In the genomic region with DNA sequence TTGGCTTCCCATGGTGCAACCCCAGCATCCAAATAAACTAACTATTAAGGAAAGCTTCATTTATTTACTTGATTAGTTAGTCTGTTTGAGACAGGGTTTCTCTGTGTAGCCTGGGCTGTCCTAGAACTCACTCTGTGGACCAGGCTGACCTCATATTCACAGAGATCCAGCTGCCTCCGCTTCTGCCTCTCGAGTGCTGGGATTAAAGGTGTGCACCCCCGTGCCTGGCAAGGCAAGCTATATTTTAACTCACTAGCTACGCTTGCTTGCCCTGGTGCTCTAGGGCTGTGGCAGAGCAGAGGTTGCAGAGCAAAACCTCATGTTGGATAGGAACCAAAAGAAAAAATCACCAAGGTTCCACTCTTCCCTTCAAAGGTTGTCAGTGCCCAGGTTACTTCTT, we compare ENCODE assay signal across 11 mouse cellular contexts. TPM values are rescaled to one million over a fixed set of nuclear protein-coding genes. Genes with fewer than 3 reads are reported as not detected.
A peak's percentile ranks its signal among the peaks of the same experiment; 100 is the strongest.
DNase-seq lines count a peak whose midpoint lies in the region; ATAC-seq lines count a peak whose summit lies in the region.
"Had no signal": no experiment of that assay in that cellular context is flagged by ENCODE, and none has a peak within 500 bp of the region (broad histone marks: within the 10 kb centered on the region; RNA-seq: fewer than 3 reads in every experiment).

No protein-coding gene starts in this region.

- H3K4me3 ChIP-seq in heart, embryonic 13.5 days, result peak overlapping the region; percentile 55
- peak overlapping the region; percentile 58 for H3K4me3 ChIP-seq in forebrain, embryonic 10.5 days
- peak overlapping the region; percentile 50 for H3K4me3 ChIP-seq in kidney, embryonic 15.5 days (replicated peaks)
- peak overlapping the region; percentile 47 for H3K4me3 ChIP-seq in midbrain, embryonic 15.5 days

- H3K4me1 ChIP-seq in heart, embryonic 13.5 days, result peaks cover 9% of the 10 kb centered on the region
- H3K4me1 ChIP-seq in forebrain, embryonic 10.5 days, result peaks cover 15% of the 10 kb centered on the region
- H3K4me1 ChIP-seq in kidney, embryonic 15.5 days, result peaks cover 16% of the 10 kb centered on the region; the same call in 1 of the 2 replicates
- peaks cover 19% of the 10 kb centered on the region for H3K4me1 ChIP-seq in midbrain, embryonic 15.5 days

- no peaks in the 10 kb centered on the region for H3K9me3 ChIP-seq in heart, embryonic 13.5 days
- H3K9me3 ChIP-seq in forebrain, embryonic 10.5 days, result no peaks in the 10 kb centered on the region
- H3K9me3 ChIP-seq in kidney, embryonic 15.5 days (replicated peaks), result no peaks in the 10 kb centered on the region
- H3K9me3 ChIP-seq in midbrain, embryonic 15.5 days, result no peaks in the 10 kb centered on the region

- no peak overlapping the region for H3K27ac ChIP-seq in heart, embryonic 13.5 days (replicated peaks)
- peak overlapping the region; percentile 87 for H3K27ac ChIP-seq in forebrain, embryonic 10.5 days
- H3K27ac ChIP-seq in kidney, embryonic 15.5 days, result peak overlapping the region; percentile 85
- H3K27ac ChIP-seq in midbrain, embryonic 15.5 days, result peak overlapping the region; percentile 88

- H3K9ac ChIP-seq in heart, embryonic 13.5 days, result peak overlapping the region; percentile 84
- H3K9ac ChIP-seq in kidney, embryonic 15.5 days, result peak overlapping the region; percentile 39
- H3K9ac ChIP-seq in midbrain, embryonic 15.5 days, result peak overlapping the region; percentile 46

- no peaks in the 10 kb centered on the region for H3K27me3 ChIP-seq in heart, embryonic 13.5 days (replicated peaks)
- no peaks in the 10 kb centered on the region for H3K27me3 ChIP-seq in forebrain, embryonic 10.5 days (ENCODE audit: poor library complexity, severe bottlenecking)
- H3K27me3 ChIP-seq in kidney, embryonic 15.5 days, result no peaks in the 10 kb centered on the region
- H3K27me3 ChIP-seq in midbrain, embryonic 15.5 days (replicated peaks), result no peaks in the 10 kb centered on the region

- intact Hi-C loops in heart, postnatal 25 days (cut with DNase I), result loop anchor here (5.0 kb wide), 1 partner anchor 33 kb away; no protein-coding TSS in a partner anchor

- peaks cover 2% of the 10 kb centered on the region; the same call in 1 of the 2 replicates for H3K36me3 ChIP-seq in heart, embryonic 13.5 days
- H3K36me3 ChIP-seq in forebrain, embryonic 10.5 days (replicated peaks), result no peaks in the 10 kb centered on the region; the same call in 1 of the 2 replicates
- peaks cover 13% of the 10 kb centered on the region; the same call in 1 of the 2 replicates for H3K36me3 ChIP-seq in kidney, embryonic 15.5 days
- no peaks in the 10 kb centered on the region for H3K36me3 ChIP-seq in midbrain, embryonic 15.5 days (replicated peaks)

- no peak for DNase-seq in heart, postnatal 25 days (ENCODE audit: low spot score)
- no peak for DNase-seq in forebrain, embryonic 10.5 days (ENCODE audit: extremely low spot score, low spot score)
- DNase-seq in thymus, postnatal 10 days (ENCODE audit: low spot score in 2 of 2), result no peak
- DNase-seq in urinary bladder, postnatal 36 days (ENCODE audit: low spot score in 2 of 2), result no peak

- no peak for ATAC-seq in heart, embryonic 13.5 days (ENCODE audit: extremely low read depth, insufficient number of reproducible peaks, low FRiP score, low TSS enrichment)
- 0 out of 2 replicates have a peak, but pooled peaks have one; percentile 42 for ATAC-seq in kidney, embryonic 15.5 days (replicated peaks; ENCODE audit: low FRiP score)
- no peak for ATAC-seq in midbrain, embryonic 15.5 days (replicated peaks)
- ATAC-seq in erythroid progenitor cell, adult 5-6 weeks (replicated peaks; ENCODE audit: low FRiP score, poor library complexity, severe bottlenecking), result no peak

- H3K4me2 ChIP-seq in heart, embryonic 13.5 days, result peak overlapping the region; percentile 67
- peak overlapping the region; percentile 59 for H3K4me2 ChIP-seq in kidney, embryonic 15.5 days
- H3K4me2 ChIP-seq in midbrain, embryonic 15.5 days, result peak overlapping the region; percentile 57

- 62% methylated on average over 4 of the region's 4 CpGs for WGBS in heart, embryonic 13.5 days
- 69% methylated on average over 4 of the region's 4 CpGs for WGBS in forebrain, embryonic 10.5 days
- WGBS in kidney, embryonic 15.5 days, result 35% methylated on average over 4 of the region's 4 CpGs
- 37% methylated on average over 4 of the region's 4 CpGs for WGBS in midbrain, embryonic 15.5 days

RNA-seq across cellular contexts. Expression of a gene that starts 13.6 kb away (rescaled TPM):
- not detected in 2 replicates for polyA plus RNA-seq in heart, embryonic 13.5 days (2015; fragmentation: Nextera tagmentation; extraction: Ambion mirVana)
- not detected for total RNA-seq in heart, postnatal 25 days (2021)
- not detected in 2 replicates for polyA plus RNA-seq in forebrain, embryonic 10.5 days (2016; fragmentation: Nextera tagmentation; extraction: Ambion mirVana)
- not detected in 2 replicates for polyA plus RNA-seq in kidney, embryonic 15.5 days (2015; fragmentation: Nextera tagmentation; extraction: Ambion mirVana)
- polyA plus RNA-seq in midbrain, embryonic 15.5 days (2015; fragmentation: Nextera tagmentation; extraction: Ambion mirVana), result 0.60 and 0.84 TPM in 2 replicates
- not detected in 2 replicates for total RNA-seq in erythroid progenitor cell, adult 5-6 weeks (2015; ENCODE audit: low replicate concordance)
- total RNA-seq in erythroid progenitor cell, adult 5-6 weeks (2017; ENCODE audit: low replicate concordance), result not detected in 2 replicates
- total RNA-seq: common myeloid progenitor, adult 5-6 weeks; ES-E14; neutrophil, adult 5-6 weeks had no signal

RNA-seq across cellular contexts. Expression of a gene that starts 16.8 kb away (rescaled TPM):
- polyA plus RNA-seq in heart, embryonic 13.5 days (2015; fragmentation: Nextera tagmentation; extraction: Ambion mirVana), result 11.2 and 11.5 TPM in 2 replicates
- 10 to 100 TPM; 28.1 to 32.4 TPM for total RNA-seq in heart, postnatal 25 days (2021)
- 6.7 and 6.8 TPM in 2 replicates for polyA plus RNA-seq in forebrain, embryonic 10.5 days (2016; fragmentation: Nextera tagmentation; extraction: Ambion mirVana)
- polyA plus RNA-seq in kidney, embryonic 15.5 days (2015; fragmentation: Nextera tagmentation; extraction: Ambion mirVana), result 15.8 and 19.6 TPM in 2 replicates
- 24.2 and 28.7 TPM in 2 replicates for polyA plus RNA-seq in midbrain, embryonic 15.5 days (2015; fragmentation: Nextera tagmentation; extraction: Ambion mirVana)
- not detected in 2 replicates for total RNA-seq in erythroid progenitor cell, adult 5-6 weeks (2015; ENCODE audit: low replicate concordance)
- not detected in 2 replicates for total RNA-seq in erythroid progenitor cell, adult 5-6 weeks (2017; ENCODE audit: low replicate concordance)
- total RNA-seq: neutrophil, adult 5-6 weeks had no signal

RNA-seq across cellular contexts. Expression of a gene that starts 27.4 kb away (rescaled TPM):
- polyA plus RNA-seq in heart, embryonic 13.5 days (2015; fragmentation: Nextera tagmentation; extraction: Ambion mirVana), result 1.4 and 2.1 TPM in 2 replicates
- total RNA-seq in heart, postnatal 25 days (2021), result 1 to 10 TPM; 6.4 to 7.4 TPM
- polyA plus RNA-seq in forebrain, embryonic 10.5 days (2016; fragmentation: Nextera tagmentation; extraction: Ambion mirVana), result 1.9 and 2.1 TPM in 2 replicates
- polyA plus RNA-seq in kidney, embryonic 15.5 days (2015; fragmentation: Nextera tagmentation; extraction: Ambion mirVana), result 4.8 and 5.0 TPM in 2 replicates
- 1.3 and 1.6 TPM in 2 replicates for polyA plus RNA-seq in midbrain, embryonic 15.5 days (2015; fragmentation: Nextera tagmentation; extraction: Ambion mirVana)
- total RNA-seq in erythroid progenitor cell, adult 5-6 weeks (2015; ENCODE audit: low replicate concordance), result 3.8 TPM in 1 of 2 replicates, not detected in the other
- 0.26 TPM in 1 of 2 replicates, not detected in the other for total RNA-seq in erythroid progenitor cell, adult 5-6 weeks (2017; ENCODE audit: low replicate concordance)

RNA-seq across cellular contexts. Expression of a gene that starts 34.5 kb away (rescaled TPM):
- 67.9 and 75.5 TPM in 2 replicates for polyA plus RNA-seq in heart, embryonic 13.5 days (2015; fragmentation: Nextera tagmentation; extraction: Ambion mirVana)
- total RNA-seq in heart, postnatal 25 days (2021), result 10 to 100 TPM; 80.3 to 89.1 TPM
- polyA plus RNA-seq in forebrain, embryonic 10.5 days (2016; fragmentation: Nextera tagmentation; extraction: Ambion mirVana), result 90.7 and 97.5 TPM in 2 replicates
- polyA plus RNA-seq in kidney, embryonic 15.5 days (2015; fragmentation: Nextera tagmentation; extraction: Ambion mirVana), result 63.4 and 67.7 TPM in 2 replicates
- polyA plus RNA-seq in midbrain, embryonic 15.5 days (2015; fragmentation: Nextera tagmentation; extraction: Ambion mirVana), result 22.0 and 22.7 TPM in 2 replicates
- 6.8 and 13.4 TPM in 2 replicates for total RNA-seq in erythroid progenitor cell, adult 5-6 weeks (2015; ENCODE audit: low replicate concordance)
- total RNA-seq in erythroid progenitor cell, adult 5-6 weeks (2017; ENCODE audit: low replicate concordance), result 2.7 TPM in 2 replicates

RNA-seq across cellular contexts. Expression of a gene that starts 39.1 kb away (rescaled TPM):
- polyA plus RNA-seq in heart, embryonic 13.5 days (2015; fragmentation: Nextera tagmentation; extraction: Ambion mirVana), result 640 and 686 TPM in 2 replicates
- total RNA-seq in heart, postnatal 25 days (2021), result 100 to 1,000 TPM; 612 to 679 TPM
- polyA plus RNA-seq in forebrain, embryonic 10.5 days (2016; fragmentation: Nextera tagmentation; extraction: Ambion mirVana), result 1,077 and 1,081 TPM in 2 replicates
- polyA plus RNA-seq in kidney, embryonic 15.5 days (2015; fragmentation: Nextera tagmentation; extraction: Ambion mirVana), result 1,042 and 1,119 TPM in 2 replicates
- polyA plus RNA-seq in midbrain, embryonic 15.5 days (2015; fragmentation: Nextera tagmentation; extraction: Ambion mirVana), result 529 and 538 TPM in 2 replicates
- total RNA-seq in erythroid progenitor cell, adult 5-6 weeks (2015; ENCODE audit: low replicate concordance), result 896 and 989 TPM in 2 replicates
- total RNA-seq in erythroid progenitor cell, adult 5-6 weeks (2017; ENCODE audit: low replicate concordance), result 751 and 992 TPM in 2 replicates
